Mouse (Mus musculus) gastrocnemius, postnatal 36 days (tissue): Measurements from ENCODE around the gene Zfp286. TPM values are rescaled to one million over a fixed set of nuclear protein-coding genes. Genes with fewer than 3 reads are reported as not detected.

Source experiments
- DNase-seq, 2 experiments: peaks; one replicate each; pipeline ENCODE4 v3.0.0; 2022
- intact Hi-C: fragments of 180-260 bp; cut with DNase I; formaldehyde crosslinking; loops from one replicate; pipeline ENCODE4 v1.15.1; 2025
- total RNA-seq, 2 experiments: library from RNA; stranded (reverse); gene quantifications; 2 replicates each; pipeline ENCODE4 v1.2.3; 2021

The Zfp286 gene
- total RNA-seq, 2 experiments from 2014 or later: 0.79 to 0.91 TPM

DNA sequence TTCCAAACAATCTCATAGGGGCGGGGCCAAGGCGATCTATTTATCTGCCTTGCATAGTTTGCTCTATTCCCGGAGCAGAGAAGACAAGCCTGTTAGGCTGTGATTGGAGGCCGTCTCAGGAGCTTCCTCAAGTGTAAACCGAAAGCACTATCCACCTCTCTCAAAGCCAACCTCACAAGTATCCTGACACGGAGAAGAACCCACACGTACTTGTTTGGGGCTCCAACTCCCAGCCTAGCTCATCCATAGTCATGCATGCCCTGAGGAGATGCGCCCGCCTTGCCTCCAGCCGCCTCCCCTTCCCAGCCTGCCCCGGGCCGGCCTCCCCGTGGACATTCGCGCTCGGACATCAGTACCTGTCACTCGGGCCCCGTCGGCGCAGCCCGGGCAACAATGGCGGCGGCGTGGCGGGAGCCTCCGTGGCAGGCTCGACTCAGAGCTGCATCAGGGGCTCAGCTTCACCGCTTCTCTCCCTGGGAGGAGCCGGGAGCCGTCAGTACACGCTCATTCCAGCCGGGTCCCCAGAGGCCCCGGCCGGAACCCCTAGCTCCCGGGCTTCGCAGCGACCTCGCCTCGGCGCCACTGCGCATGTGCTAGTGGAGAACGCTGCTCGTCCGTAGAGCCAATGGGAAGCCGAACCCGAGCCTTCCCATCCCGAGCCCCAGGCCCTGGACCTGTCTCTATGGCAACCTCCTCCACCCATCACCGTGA lies 57.8 kb downstream of the Zfp286 start, which contains the start of gene Zfp287:
TSS of gene Zfp287 (minus strand) at position 595 of the 711 bp plus-strand sequence.
- peak; percentile 77 to 82 for DNase-seq
- intact Hi-C loops: no loop called here

DNA sequence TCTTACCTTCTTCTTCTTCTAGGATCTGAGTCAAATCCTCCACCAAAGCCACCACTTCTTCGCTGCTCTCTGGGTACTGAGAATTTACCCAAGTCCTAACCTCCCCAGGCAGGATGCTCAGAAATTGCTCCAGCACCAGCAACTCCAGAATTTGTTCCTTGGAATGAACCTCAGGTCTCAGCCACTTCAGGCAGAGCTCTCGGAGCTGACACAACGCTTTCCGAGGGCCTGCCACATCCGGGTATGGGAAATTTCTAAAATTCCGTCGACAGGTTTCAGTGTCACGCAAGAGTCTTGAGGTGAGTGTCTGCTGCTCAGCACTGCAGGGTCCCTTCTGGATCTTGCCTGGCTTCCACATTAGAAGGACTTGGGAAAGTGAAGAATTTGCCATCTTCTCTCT lies 61.0 kb downstream of the Zfp286 start:
- DNase-seq: no peak
- intact Hi-C loops: no loop called here

DNA sequence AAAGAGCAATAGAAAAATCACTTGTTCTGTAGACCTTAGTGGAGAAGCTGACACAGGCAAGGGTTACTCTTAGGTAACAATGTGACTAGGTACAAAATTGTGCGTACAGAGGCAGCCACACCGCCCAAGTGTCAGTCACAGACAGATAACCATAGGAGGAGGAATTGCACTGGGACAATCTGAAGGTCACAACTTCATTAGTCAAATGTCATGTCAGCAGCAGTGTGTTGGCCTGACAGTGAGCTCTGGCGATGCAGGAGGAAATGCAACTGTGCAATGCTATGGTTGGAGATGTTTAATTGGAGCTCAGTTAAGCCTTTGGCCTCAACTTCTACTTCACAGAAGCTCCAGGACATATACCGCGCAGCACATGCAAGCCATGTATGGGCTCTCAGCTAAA lies 78.6 kb downstream of the Zfp286 start:
- intact Hi-C loops: no loop called here
- DNase-seq: no peak

DNA sequence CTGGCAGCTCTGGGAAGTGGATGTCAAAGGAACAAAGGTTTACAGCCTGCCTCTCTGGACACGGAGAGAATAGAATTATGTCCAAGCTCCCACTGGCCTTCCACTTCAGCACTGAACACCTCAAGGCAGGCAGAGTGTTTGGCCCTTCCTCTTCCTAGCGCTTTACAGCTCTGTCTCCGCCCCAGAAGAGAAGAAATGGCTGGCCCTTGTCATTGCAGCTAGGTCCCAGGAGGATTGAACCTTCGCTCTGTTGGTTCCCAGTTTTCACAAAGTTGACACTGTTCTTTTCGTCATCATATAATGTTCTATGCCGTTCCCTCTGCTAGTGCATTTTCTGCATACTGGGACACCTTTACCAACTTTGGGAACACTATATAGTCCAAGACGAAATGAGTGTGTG lies 81.0 kb downstream of the Zfp286 start:
- intact Hi-C loops: no loop called here
- no peak for DNase-seq

DNA sequence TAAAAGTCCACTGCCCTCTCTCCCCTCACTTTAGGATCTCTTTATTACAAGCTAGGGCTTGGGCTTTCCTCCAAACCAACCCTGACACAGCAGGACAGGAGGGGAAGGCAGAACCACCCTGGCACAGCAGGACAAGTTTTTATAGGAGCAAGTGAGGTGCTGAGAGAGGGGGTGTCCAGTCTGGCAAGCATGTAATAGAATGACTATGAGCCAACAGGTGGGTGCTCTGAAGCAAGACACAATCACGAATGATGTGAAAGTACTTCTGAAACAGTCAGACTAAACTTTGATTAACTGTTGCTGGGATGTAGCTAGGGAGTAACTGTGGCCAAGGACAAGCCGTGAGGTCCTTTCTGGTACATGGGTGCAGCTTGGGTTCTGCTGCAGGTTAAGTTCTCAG lies 83.1 kb downstream of the Zfp286 start:
- intact Hi-C loops: no loop called here

More for the DNA sequence above, 83.1 kb downstream of the Zfp286 start:
- no peak for DNase-seq

Other genes with a start within 250 kb of the Zfp286 start
- 100 to 1,000 TPM; 783 to 809 TPM for gene Ubb, start 238.3 kb downstream of the Zfp286 start, total RNA-seq
- 1 to 10 TPM in 1 of 2 experiments, under 1 TPM in 1; 0.87 to 1.1 TPM for gene Trpv2, start 215.0 kb downstream of the Zfp286 start, total RNA-seq
- 1 to 10 TPM; 3.5 to 4.3 TPM for gene Lrrc75a, start 140.9 kb downstream of the Zfp286 start, total RNA-seq
- 1 to 10 TPM; 3.9 to 4.0 TPM for gene Mmgt2, start 140.8 kb downstream of the Zfp286 start, total RNA-seq
- gene Zfp287, start 57.6 kb downstream of the Zfp286 start, total RNA-seq: 1 to 10 TPM in 1 of 2 experiments, under 1 TPM in 1; 0.89 to 1.2 TPM
- gene Gm10428, start 36.4 kb downstream of the Zfp286 start, total RNA-seq: not detected
- gene Trim16, start 30.8 kb upstream of the Zfp286 start, total RNA-seq: 10 to 100 TPM; 34.2 to 40.7 TPM
- gene Fbxw10, start 57.6 kb upstream of the Zfp286 start, total RNA-seq: under 1 TPM; 0.15 to 0.25 TPM
- gene Tvp23b, start 90.0 kb upstream of the Zfp286 start, total RNA-seq: 1 to 10 TPM; 5.9 to 6.6 TPM
- gene Cdrt4, start 161.7 kb upstream of the Zfp286 start, total RNA-seq: not detected